Mouse (Mus musculus): Measurements from ENCODE around the gene Spats2l. TPM values are rescaled to one million over a fixed set of nuclear protein-coding genes. Genes with fewer than 3 reads are reported as not detected.
A peak's percentile ranks its signal among the peaks of the same experiment; 100 is the strongest.

Spats2l gene
- 2.2 TPM in 2 replicates for polyA plus RNA-seq (2012; ENCODE audit: insufficient read depth, insufficient read length, missing spikeins)

DNA sequence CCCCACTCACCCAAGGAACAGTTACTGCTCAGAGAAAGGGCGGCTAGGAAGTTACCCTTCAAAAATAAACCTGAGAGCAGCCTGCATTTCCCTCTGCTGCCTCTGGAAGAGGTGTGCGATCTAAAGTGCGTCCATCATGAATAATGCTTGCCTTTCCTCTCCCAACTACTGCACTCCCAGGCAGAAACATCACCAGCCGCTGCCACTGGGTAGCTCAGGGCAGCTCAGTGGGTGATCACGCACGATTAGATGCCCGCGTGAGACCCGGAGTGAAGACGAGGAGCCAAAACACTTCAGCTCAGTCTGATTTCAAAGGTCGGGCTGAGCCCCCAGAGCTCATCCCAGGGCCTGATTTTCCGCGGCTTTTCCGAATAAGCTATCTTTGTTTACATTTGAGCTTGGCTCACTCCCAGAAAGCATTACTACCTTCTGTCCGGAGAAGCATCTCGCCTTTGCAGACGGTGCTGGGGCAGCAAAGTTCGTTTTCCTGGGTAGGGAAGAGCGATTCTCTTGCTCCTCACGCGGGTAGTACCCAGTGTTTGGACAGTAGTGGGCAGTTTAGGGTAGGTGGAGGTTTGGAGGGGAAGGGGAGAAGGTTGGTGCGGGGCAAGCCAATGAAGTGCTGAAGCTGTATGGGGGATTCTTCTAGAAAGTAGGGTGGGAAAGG, at the start of gene Spats2l:
Spats2l (plus strand) TSS at position 162 of the 667 bp plus-strand sequence.
- Histone ChIP-seq H3K4me1 (ENCODE audit: control insufficient read depth, insufficient read depth, insufficient read length, low read length) (no peaks in the 10 kb centered on the region), H3K27ac (replicated peaks; ENCODE audit: low read depth, low read length) (no peak within 1 kb of the TSS), H3K4me3 (ENCODE audit: insufficient read depth, low read depth, low read length) (peak within 1 kb of the TSS; percentile 93)

DNA sequence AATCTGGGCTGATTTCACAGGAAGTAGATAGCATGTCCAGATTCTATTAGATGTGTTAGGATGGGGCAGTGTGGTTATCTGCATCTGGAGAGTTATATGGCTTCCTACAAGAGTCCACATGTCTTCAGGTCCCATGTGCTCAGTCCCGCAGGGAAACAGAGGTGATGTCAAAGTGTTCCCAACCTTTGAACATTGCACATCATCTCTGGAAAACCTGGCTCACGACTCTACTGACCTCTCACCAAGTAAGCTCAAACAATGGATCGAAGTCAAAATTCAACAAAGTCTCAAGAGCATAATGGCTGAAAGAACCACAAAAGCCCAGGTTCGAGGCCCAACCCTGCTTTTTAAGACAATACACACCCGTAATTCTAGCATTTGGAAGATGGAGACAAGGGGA, 48.7 kb upstream of the Spats2l start:
- H3K4me1 ChIP-seq (ENCODE audit: control insufficient read depth, insufficient read depth, insufficient read length, low read length) = no peaks in the 10 kb centered on the region
- no peak overlapping the region for H3K27ac ChIP-seq (replicated peaks; ENCODE audit: low read depth, low read length)
- H3K4me3 ChIP-seq (ENCODE audit: insufficient read depth, low read depth, low read length) = no peak overlapping the region

DNA sequence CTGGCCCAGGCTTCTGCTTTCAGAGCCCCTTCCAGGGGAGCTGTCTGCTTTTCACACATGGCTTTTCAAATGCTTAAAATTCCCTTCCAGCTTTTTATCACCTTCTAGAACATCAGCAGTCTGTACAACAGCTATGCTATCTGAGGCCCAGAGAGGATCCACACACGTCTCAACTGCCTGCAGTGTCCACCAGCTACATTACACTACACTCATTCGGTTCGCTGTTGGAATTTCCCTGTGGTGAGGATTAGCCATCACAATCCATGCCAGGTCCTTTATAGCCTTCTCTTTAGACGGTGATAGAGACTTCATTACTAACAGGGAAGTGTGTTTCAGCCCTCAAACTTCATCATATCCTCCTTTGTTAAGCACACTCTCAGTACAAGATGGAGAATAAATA, 38.1 kb upstream of the Spats2l start:
- Histone ChIP-seq H3K27ac (replicated peaks; ENCODE audit: low read depth, low read length) (no peak overlapping the region), H3K4me1 (ENCODE audit: control insufficient read depth, insufficient read depth, insufficient read length, low read length) (no peaks in the 10 kb centered on the region), H3K4me3 (ENCODE audit: insufficient read depth, low read depth, low read length) (no peak overlapping the region)

DNA sequence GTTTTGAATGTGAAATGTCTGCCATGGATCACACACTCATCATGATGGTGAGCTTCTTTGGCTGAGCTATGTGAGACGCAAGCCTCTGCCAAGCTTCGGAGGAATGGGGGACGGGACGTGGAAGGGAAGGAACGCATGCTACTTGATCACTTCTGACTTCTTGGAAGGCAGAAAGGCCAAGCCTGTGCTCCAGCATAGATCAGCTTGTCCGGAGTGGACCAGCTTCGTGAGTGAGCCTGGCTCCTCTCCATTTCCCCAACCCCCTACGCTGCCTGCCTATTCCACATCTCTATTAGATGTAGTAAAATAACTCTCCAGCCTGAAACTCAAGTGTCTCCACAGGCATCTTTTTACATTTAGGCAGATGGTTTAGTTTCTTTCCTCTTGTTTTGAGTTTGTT, 32.2 kb upstream of the Spats2l start:
- no peak overlapping the region for H3K27ac ChIP-seq (replicated peaks; ENCODE audit: low read depth, low read length)
- H3K4me3 ChIP-seq (ENCODE audit: insufficient read depth, low read depth, low read length) = no peak overlapping the region

DNA sequence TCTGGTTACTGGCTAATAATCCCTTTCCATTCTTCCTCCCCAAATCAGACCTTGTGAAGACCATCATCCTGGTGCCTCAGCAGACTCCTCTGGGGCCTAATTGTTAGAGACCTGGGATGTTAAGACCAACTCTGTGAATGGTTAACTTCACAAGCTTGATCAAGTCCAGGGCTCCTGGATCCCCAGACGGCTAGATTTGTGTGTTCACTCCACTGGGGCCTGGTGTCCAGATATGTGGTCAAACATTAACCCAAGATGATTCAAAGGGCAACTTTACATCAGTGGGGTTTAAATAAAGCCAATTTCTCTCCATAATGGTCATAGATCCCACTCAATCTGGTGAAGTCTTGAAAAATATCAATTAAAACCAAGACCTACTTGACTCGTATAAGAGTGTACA, 31.7 kb upstream of the Spats2l start:
- Histone ChIP-seq H3K4me3 (ENCODE audit: insufficient read depth, low read depth, low read length) (no peak overlapping the region), H3K27ac (replicated peaks; ENCODE audit: low read depth, low read length) (no peak overlapping the region), H3K4me1 (ENCODE audit: control insufficient read depth, insufficient read depth, insufficient read length, low read length) (no peaks in the 10 kb centered on the region)

More for the DNA sequence above, 32.2 kb upstream of the Spats2l start:
- no peaks in the 10 kb centered on the region for H3K4me1 ChIP-seq (ENCODE audit: control insufficient read depth, insufficient read depth, insufficient read length, low read length)

DNA sequence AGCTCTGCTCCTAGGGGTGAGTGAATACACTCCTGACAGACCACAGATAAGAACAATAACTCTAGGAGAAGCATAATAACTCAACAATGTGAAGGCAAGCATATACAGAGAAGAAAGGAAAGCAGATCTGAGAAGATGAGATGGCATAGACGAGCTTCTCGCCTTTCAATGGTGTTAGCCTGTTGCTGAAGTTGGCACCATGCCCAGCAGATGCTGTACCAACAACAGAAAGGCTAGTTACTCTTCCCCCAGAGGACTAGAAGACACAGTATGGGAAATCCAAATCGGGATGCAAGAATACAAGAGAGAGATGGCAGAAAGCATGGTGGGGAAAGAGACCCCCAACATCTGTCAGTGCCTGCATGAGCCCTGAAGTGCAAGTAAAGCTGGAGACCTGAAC, 22.2 kb upstream of the Spats2l start:
- H3K27ac ChIP-seq (replicated peaks; ENCODE audit: low read depth, low read length) = no peak overlapping the region
- no peak overlapping the region for H3K4me3 ChIP-seq (ENCODE audit: insufficient read depth, low read depth, low read length)
- no peaks in the 10 kb centered on the region for H3K4me1 ChIP-seq (ENCODE audit: control insufficient read depth, insufficient read depth, insufficient read length, low read length)

DNA sequence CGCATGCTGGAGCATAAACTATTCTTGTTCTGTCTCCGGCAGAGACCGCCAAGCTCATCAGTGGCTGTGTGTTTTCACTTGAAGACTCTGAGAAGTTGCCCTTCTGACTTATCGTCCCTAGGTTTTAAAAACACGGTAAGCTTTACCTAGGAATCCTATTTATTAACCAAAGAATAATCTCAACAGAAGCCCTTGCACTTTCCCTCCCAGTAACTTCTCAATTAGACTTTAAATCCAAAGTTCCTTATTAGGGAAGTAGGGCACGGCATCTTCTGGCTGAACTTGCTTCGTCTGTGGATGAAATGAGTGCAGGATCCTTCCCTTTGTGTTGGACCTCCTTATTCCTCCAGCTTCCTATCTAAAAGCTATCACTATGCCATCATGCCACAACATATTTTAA, 7.6 kb upstream of the Spats2l start:
- no peak overlapping the region for H3K27ac ChIP-seq (replicated peaks; ENCODE audit: low read depth, low read length)
- no peak overlapping the region for H3K4me3 ChIP-seq (ENCODE audit: insufficient read depth, low read depth, low read length)

DNA sequence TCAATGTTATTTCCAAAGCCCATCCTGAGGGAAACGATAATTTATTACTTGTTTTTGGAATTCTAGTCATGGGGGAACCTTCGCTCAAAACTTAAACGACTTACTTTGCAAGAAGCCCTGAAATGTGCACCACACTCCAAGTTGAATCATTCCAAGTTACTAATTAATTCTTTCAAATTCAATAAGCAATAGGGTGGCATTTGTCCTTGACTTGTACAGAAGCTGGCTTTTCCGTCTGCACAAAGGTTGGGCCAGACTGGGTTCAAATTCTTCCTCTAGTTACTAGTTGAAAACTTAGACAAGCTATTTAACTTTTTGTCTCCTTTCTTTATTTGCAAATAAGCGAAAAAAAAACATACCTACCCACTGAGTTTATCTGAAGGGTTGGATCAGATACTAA, 636 bp upstream of the Spats2l start:
- H3K4me3 ChIP-seq (ENCODE audit: insufficient read depth, low read depth, low read length) = no peak overlapping the region
- no peaks in the 10 kb centered on the region for H3K4me1 ChIP-seq (ENCODE audit: control insufficient read depth, insufficient read depth, insufficient read length, low read length)

More for the DNA sequence above, 7.6 kb upstream of the Spats2l start:
- no peaks in the 10 kb centered on the region for H3K4me1 ChIP-seq (ENCODE audit: control insufficient read depth, insufficient read depth, insufficient read length, low read length)

DNA sequence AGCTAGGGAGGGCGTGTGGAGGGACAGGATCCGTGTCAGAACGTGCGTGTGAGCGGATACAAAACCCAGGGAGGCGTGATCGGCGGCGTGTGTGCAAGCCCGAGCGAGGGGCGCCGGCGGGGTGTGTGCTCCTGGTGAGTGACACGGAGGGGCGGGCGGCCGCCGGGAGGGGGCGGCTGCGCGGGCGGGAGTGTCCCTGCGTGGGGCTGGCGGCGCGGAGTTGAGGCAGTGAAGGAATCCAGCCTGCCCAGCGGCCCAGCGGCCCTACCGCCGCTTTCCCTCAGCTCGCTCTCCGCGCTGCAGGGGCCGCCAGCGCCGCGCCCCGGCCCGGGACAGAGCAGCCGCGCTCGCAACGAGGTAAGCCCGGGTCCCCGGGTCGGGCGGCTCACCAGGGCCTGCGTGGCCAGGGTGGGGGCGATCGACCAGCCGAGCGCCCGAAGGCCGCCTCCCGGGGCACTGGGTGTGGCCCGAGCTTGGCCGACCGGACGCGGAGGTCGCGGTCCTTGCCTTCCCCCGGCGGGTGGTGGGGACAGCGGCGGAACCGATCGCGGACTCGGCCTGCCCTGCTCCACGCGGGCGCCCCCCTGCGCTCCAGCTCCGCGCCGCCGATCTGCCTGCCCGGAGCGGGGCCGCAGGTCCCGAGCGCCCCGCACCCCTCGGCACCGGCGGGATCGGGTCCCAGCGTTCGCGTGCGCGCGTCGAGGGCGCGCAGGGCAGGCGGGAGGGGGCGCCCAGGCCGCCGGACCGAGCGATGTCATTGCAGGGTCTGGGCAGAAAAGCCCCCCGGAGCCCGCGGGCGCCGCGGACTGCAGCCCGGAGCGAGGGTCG, 920 bp downstream of the Spats2l start:
- H3K4me3 ChIP-seq (ENCODE audit: insufficient read depth, low read depth, low read length) = peak overlapping the region; percentile 93
- no peaks in the 10 kb centered on the region for H3K4me1 ChIP-seq (ENCODE audit: control insufficient read depth, insufficient read depth, insufficient read length, low read length)
- H3K27ac ChIP-seq (replicated peaks; ENCODE audit: low read depth, low read length) = no peak overlapping the region

More for the DNA sequence above, 636 bp upstream of the Spats2l start:
- no peak overlapping the region for H3K27ac ChIP-seq (replicated peaks; ENCODE audit: low read depth, low read length)

DNA sequence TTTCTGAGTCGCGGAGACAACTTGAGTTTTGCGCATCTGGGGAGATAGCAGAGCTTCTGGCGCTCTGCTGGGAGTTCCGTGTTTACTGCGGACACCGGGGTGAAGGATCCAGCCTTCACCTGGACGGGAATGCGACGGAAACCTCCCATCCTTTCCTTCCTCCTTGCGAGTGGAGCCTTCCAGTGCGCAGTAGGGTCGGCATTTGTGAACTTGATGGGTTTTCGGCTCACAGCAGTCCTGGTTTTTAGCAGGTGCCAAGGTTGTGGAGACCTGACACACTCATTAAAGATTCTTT, 1.5 kb downstream of the Spats2l start:
- Histone ChIP-seq H3K27ac (replicated peaks; ENCODE audit: low read depth, low read length) (no peak overlapping the region), H3K4me3 (ENCODE audit: insufficient read depth, low read depth, low read length) (peak overlapping the region; percentile 93), H3K4me1 (ENCODE audit: control insufficient read depth, insufficient read depth, insufficient read length, low read length) (no peaks in the 10 kb centered on the region)

DNA sequence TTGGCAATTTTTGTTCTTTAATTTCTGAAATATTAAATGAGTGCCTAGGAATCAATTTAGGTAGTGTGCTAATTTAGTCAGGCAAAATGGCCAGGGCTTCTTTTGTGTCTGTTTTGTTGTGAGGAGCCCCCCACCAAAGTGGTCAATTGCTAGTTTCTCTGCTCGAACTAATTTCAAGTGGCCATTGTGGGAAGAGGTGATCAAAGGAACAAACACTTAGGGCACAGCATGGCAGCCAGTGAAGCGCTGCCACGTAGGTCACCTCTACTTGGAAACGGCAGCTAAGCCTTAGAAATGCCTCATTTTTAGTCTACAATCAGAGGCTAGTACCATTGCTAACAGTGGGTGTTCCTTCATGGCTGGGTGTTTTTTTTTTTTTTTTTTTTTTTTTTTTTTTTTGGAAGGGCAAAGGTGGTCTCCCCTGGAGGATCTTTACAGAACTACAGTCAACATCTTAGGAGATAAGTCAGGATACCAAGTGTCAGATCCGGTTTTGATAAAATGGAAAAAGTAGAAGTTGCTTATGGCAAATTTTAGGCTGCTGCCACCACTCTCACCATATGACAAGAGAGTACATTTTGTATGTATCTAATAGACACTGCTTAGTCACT, 2.8 kb downstream of the Spats2l start:
- Histone ChIP-seq H3K27ac (replicated peaks; ENCODE audit: low read depth, low read length) (no peak overlapping the region), H3K4me1 (ENCODE audit: control insufficient read depth, insufficient read depth, insufficient read length, low read length) (no peaks in the 10 kb centered on the region), H3K4me3 (ENCODE audit: insufficient read depth, low read depth, low read length) (no peak overlapping the region)

DNA sequence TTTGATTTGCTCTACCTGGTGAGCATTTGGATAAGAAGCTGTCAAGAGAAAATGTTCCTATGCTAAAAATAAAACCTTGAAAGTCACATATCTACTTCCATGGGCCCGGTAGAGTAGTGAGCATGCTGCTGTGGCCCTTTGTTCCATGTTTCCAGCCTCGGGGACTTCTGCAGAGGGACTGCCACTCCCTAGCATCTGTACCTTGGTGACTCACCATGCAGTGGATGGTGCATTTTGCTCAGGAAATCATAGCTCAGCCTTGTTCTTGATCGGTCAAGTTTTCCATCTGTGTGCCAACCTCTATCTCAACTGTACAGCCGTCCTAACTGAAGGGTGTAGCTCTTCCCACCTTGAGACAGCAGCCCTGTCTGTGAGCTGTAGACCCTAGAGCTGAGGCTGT, 10.3 kb downstream of the Spats2l start:
- no peak overlapping the region for H3K27ac ChIP-seq (replicated peaks; ENCODE audit: low read depth, low read length)
- no peak overlapping the region for H3K4me3 ChIP-seq (ENCODE audit: insufficient read depth, low read depth, low read length)
- H3K4me1 ChIP-seq (ENCODE audit: control insufficient read depth, insufficient read depth, insufficient read length, low read length) = no peaks in the 10 kb centered on the region

DNA sequence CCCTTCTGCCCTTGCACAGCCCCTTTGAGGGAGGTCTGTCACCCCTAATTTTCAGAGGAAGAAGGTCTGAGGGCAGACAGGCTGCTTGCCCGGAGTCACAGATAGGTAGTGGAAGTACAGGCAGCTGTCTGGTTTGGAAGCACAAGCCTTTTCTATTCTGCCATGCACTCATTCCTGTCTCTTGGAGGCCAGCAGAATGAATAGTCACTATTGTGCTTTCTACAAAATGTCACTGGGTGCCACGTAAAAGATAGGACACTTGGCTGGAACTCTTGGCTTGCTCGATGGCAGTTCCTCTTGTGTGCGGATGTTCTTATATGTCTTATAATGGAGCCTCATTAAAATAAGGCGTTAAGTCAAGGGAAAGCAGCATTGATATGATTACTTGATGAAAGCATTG, 15.9 kb downstream of the Spats2l start:
- H3K27ac ChIP-seq (replicated peaks; ENCODE audit: low read depth, low read length) = no peak overlapping the region
- H3K4me1 ChIP-seq (ENCODE audit: control insufficient read depth, insufficient read depth, insufficient read length, low read length) = no peaks in the 10 kb centered on the region; the same call in 1 of the 2 replicates
- no peak overlapping the region for H3K4me3 ChIP-seq (ENCODE audit: insufficient read depth, low read depth, low read length)

DNA sequence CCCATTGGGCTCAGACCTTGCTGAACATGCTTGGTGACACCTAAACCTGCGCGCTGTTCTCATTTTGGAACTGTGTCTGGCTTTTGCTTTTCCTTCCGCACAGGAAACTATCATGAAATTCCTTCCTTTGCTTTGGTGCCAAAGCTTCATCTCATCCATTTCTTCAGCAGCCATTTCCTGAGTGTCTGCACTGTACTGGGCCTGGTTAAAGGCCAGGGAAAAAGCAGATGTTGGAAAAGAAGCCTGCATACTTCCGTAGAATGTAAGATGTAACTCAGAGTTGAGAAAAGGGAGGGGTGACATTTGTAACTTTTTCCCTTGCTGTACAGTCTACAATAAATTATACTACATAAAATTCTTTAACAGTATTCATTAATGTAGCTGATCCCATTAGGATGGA, 18.2 kb downstream of the Spats2l start:
- Histone ChIP-seq H3K4me3 (ENCODE audit: insufficient read depth, low read depth, low read length) (no peak overlapping the region), H3K4me1 (ENCODE audit: control insufficient read depth, insufficient read depth, insufficient read length, low read length) (no peaks in the 10 kb centered on the region; the same call in 1 of the 2 replicates), H3K27ac (replicated peaks; ENCODE audit: low read depth, low read length) (no peak overlapping the region)

DNA sequence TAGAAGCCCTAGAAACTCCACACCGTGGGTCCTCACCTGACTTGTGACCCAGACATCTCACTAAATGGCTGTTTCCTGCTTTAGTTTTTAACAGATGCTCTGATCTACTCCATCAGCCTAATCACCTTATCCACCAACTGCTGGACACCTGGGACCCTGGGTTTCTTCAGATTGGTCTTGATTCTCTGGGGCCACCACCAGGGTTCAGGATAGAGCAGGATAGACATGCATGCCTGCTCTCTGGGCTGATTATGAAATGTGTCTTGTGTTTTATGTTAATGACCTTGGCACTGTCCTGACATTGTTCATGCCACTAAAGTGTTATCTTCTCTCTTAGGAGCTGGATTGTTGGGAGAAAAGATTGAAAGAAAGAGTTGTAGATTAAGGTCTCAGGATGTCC, 21.9 kb downstream of the Spats2l start:
- Histone ChIP-seq H3K4me3 (ENCODE audit: insufficient read depth, low read depth, low read length) (no peak overlapping the region), H3K4me1 (ENCODE audit: control insufficient read depth, insufficient read depth, insufficient read length, low read length) (no peaks in the 10 kb centered on the region; the same call in 1 of the 2 replicates)

More for the DNA sequence above, 21.9 kb downstream of the Spats2l start:
- no peak overlapping the region for H3K27ac ChIP-seq (replicated peaks; ENCODE audit: low read depth, low read length)

Measured in brown adipose tissue, adult 24 weeks (tissue).